Mouse (Mus musculus): ENCODE results near the gene Spats2l.

Gene Spats2l

GRCm38 (mm10) chr1:57969327-57970271, 195.6 kb downstream of the Spats2l start:
- DNase-seq (ENCODE audit: low read depth), result peak; percentile 70

DNA sequence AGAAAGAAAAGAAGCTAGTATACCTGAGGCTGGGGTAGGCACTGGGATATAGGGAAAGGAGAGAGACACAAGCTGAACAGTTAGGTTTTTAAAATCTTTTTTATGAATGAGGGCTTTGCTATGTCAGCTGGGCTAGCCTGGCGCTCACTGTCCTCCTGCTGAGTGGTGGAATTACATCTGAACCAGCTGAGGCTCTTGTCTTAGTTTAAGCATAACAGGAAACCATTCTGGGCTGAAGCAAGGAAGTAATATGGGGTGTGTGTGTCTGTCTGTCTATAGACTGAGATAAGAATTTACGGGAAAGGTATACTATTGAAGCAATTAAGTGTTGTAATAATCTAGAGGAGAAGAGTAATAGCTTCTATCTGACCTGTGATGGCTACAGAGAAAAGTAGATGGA, 197.6 kb downstream of the Spats2l start:
- no peak for DNase-seq (ENCODE audit: low read depth)

- DNase-seq (ENCODE audit: low read depth), result no peak
Observed at GRCm38 (mm10) chr1:57976860-57977259, 202.9 kb downstream of the Spats2l start.

GRCm38 (mm10) chr1:57989052-57989600, 215.2 kb downstream of the Spats2l start:
- DNase-seq (ENCODE audit: low read depth), result no peak

GRCm38 (mm10) chr1:57991277-57991676, 217.3 kb downstream of the Spats2l start:
- DNase-seq (ENCODE audit: low read depth), result no peak

DNA sequence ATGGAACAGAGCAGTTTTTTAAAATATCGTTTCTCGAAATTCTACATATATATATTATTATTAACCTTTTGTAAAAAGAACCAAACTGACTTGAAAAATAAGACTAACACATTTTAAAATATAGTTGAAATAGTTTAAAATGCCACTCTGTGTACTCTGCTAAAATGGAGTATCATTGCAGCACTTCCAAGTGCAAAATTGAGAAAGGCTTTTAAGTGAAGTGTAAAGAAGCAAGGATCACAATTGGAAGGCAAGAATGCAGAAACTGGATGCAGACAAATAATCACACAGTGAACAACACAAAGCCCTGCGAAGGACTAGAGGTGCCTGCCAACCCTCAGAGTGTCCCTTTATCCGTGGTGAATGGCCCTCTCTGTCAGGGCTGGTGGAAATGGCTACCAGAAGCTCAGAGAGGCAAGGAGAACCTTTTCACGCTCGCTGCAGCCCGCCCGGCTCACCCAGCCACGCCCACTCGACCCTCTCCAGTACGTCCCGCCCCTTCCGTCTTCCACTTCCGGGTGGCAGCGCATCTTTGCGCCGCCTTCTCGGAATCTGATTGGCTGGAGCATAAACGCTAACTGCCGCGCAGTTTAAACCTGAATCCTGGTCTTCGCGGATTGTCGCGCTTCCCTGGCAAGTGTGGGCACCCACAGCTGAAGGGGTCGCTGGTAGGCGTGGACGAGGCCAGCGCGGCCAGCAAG, 221.6 kb downstream of the Spats2l start, which contains the start of gene Sgo2a:
Gene Sgo2a (plus strand): TSS at position 540 of the 701 bp plus-strand sequence.
- DNase-seq (ENCODE audit: low read depth), result peak; percentile 89

GRCm38 (mm10) chr1:57996133-57996615, 222.2 kb downstream of the Spats2l start:
- no peak for DNase-seq (ENCODE audit: low read depth)
